Mouse (Mus musculus) Patski (cell line): ENCODE results near the gene Dbil5. TPM values are rescaled to one million over a fixed set of nuclear protein-coding genes. Genes with fewer than 3 reads are reported as not detected.
A peak's percentile ranks its signal among the peaks of the same experiment; 100 is the strongest.

Experiments used
- ATAC-seq: fragments of 100-300 bp; one replicate; pipeline ENCODE4 v1.8.0; 2021
- CTCF ChIA-PET: fragments of 350-600 bp; sonication (Branson Sonifier 250); formaldehyde crosslinking; loops from one replicate; lab custom pipeline; 2022; ENCODE audit warnings: inconsistent platforms; lab: Charles Lee
- POLR2A ChIA-PET: fragments of 350-600 bp; sonication (Branson Sonifier 250); formaldehyde crosslinking; loops from one replicate; lab custom pipeline; 2022; ENCODE audit warnings: antibody characterized with exemption, inconsistent platforms; lab: Charles Lee
- DNase-seq: peaks from one replicate; pipeline ENCODE4 v3.0.0-alpha.2; 2011; ENCODE audit warnings: low read depth, low spot score
- H3K27me3 ChIP-seq: fragments of 371-371 bp; one replicate; pipeline ENCODE4 v1.5.1; 2021
- CTCF ChIP-seq: fragments of 100-300 bp; IDR thresholded peaks from one replicate; pipeline ENCODE4 v1.5.1; 2021
- in situ Hi-C: fragments of 300-500 bp; cut with MboI; formaldehyde crosslinking; loops from 3 replicates; pipeline ENCODE4 v1.11.1; 2018; ENCODE audit warnings: low pct_unique_long_range_greater_than_20kb, mixed read lengths
- polyA plus RNA-seq: library from polyadenylated mRNA; unstranded; gene quantifications from one replicate; pipeline ENCODE4 v1.2.3, GENCODE M21; 2021

Dbil5 gene
- polyA plus RNA-seq, 1 experiment from 2014 or later, result 0.67 TPM

GRCm38 (mm10) chr11:76225051-76225450, 7.6 kb downstream of the Dbil5 start:
- no peak for ATAC-seq
- TF ChIP-seq CTCF, result no peak
- DNase-seq, result no peak
- in situ Hi-C loops, result no loop called here
- ChIA-PET POLR2A (no interaction called here), CTCF (no interaction called here)
- no peaks in the 10 kb centered on the region for H3K27me3 ChIP-seq

DNA sequence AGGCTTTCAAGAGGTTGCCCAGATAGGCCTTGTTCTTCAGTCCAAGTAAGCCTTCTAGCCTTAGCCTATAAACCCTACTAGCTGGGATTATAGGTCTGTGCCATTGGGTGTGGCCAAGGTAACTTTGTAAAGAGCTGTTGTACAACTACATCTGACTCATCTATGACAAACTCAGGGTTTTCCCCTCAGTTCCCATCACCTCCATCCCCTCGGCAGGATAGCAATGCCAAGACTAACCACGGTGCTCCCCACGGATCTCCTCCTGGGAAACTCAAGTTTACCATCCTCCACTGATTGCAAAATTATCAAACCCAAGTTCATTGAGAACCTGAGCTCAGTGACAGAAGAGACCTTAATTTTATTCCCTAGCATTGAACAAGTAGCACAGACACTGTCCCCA, 18.7 kb downstream of the Dbil5 start:
- CTCF ChIA-PET, result no interaction called here

GRCm38 (mm10) chr11:76239750-76240149, 22.3 kb downstream of the Dbil5 start:
- ChIA-PET POLR2A (interaction anchor here (0.7 to 0.9 kb wide), 2 partner anchors 22 to 98 kb away, joined by 3 read pairs; partner anchors contain the start of genes Dbil5 and Gemin4), CTCF (interaction anchor here (1.5 to 2.0 kb wide), 2 partner anchors 14 to 22 kb away, joined by 4 to 8 read pairs; partner anchors contain the start of genes Dbil5 and Gemin4)
- in situ Hi-C loops, result no loop called here
- H3K27me3 ChIP-seq, result no peaks in the 10 kb centered on the region
- ATAC-seq (no peak), DNase-seq (no peak)
- no peak for TF ChIP-seq CTCF

More for the DNA sequence above, 18.7 kb downstream of the Dbil5 start:
- TF ChIP-seq CTCF, result no peak
- POLR2A ChIA-PET, result interaction anchor here (0.6 kb wide), 1 partner anchor 207 kb away, joined by 3 read pairs; no protein-coding TSS in a partner anchor
- H3K27me3 ChIP-seq, result no peaks in the 10 kb centered on the region
- DNase-seq, result no peak
- in situ Hi-C loops, result no loop called here
- ATAC-seq, result no peak

- ATAC-seq (peak; percentile 57), DNase-seq (no peak)
- H3K27me3 ChIP-seq, result no peaks in the 10 kb centered on the region
- TF ChIP-seq CTCF, result no peak
- ChIA-PET CTCF (interaction anchor here (4.3 kb wide), 1 partner anchor 156 kb away, joined by 12 read pairs; the partner anchor contains the start of gene Nxn), POLR2A (interaction anchor here (1.0 kb wide), 1 partner anchor 155 kb away, joined by 4 read pairs; the partner anchor contains the start of gene Nxn)
- in situ Hi-C loops, result no loop called here
These were observed 25.7 kb downstream of the Dbil5 start, which contains the start of the genes Mrm3 and Glod4 for GRCm38 (mm10) chr11:76242901-76243810. Mrm3 (plus strand) TSS chr11:76243715. Glod4 (minus strand) TSS chr11:76243725.

- ChIA-PET CTCF (interaction anchor here (1.5 to 4.3 kb wide), 2 partner anchors 9 to 155 kb away, joined by 5 to 12 read pairs; partner anchors contain the start of gene Nxn), POLR2A (interaction anchor here (0.6 to 1.0 kb wide), 2 partner anchors 127 to 154 kb away, joined by 4 read pairs; partner anchors contain the start of gene Nxn)
- TF ChIP-seq CTCF, result no peak
- H3K27me3 ChIP-seq, result no peaks in the 10 kb centered on the region
- peak; percentile 26 for ATAC-seq
- no peak for DNase-seq
- in situ Hi-C loops, result no loop called here
These were observed 26.6 kb downstream of the Dbil5 start for GRCm38 (mm10) chr11:76243811-76244546.

DNA sequence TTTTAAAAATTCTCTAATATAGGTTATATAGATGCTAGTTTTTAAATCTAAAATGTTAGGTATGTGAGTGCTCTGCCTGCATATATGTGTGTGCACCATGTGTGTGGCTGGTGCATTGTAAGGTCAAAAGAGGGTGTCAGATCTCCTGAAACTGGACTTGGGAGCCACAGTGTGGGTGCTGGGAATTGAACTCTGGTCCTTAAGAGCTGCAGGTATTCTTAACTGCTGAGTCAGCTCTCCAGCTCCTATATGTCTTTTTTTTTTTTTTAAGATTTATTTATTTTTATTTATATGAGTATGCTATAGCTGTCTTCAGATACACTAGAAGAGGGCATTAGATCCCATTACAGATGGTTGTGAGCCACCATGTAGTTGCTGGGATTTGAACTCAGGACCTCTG, 29.0 kb downstream of the Dbil5 start:
- ATAC-seq, result no peak
- TF ChIP-seq CTCF, result no peak
- no peaks in the 10 kb centered on the region for H3K27me3 ChIP-seq
- in situ Hi-C loops, result no loop called here
- DNase-seq, result no peak
- ChIA-PET POLR2A (interaction anchor here (0.6 kb wide), 1 partner anchor 246 kb away, joined by 3 read pairs; no protein-coding TSS in a partner anchor), CTCF (no interaction called here)

GRCm38 (mm10) chr11:76247239-76247638, 29.8 kb downstream of the Dbil5 start:
- POLR2A ChIA-PET, result no interaction called here
- no peak for ATAC-seq
- in situ Hi-C loops, result no loop called here
- no peaks in the 10 kb centered on the region for H3K27me3 ChIP-seq
- no peak for DNase-seq
- CTCF ChIA-PET, result interaction anchor here (1.9 kb wide), 1 partner anchor 152 kb away, joined by 4 read pairs; the partner anchor contains the start of gene Nxn
- no peak for TF ChIP-seq CTCF

GRCm38 (mm10) chr11:76252036-76252435, 34.6 kb downstream of the Dbil5 start:
- no peaks in the 10 kb centered on the region for H3K27me3 ChIP-seq
- ChIA-PET CTCF (interaction anchor here (2.0 to 6.7 kb wide), 3 partner anchors 140 to 154 kb away, joined by 8 to 45 read pairs (median 9); partner anchors contain the start of genes Nxn and Timm22), POLR2A (interaction anchor here (2.1 kb wide), 1 partner anchor 147 kb away, joined by 6 read pairs; the partner anchor contains the start of gene Nxn)
- no peak for TF ChIP-seq CTCF
- ATAC-seq (no peak), DNase-seq (no peak)
- in situ Hi-C loops, result loop anchor here (5.0 kb wide), 2 partner anchors 60 to 150 kb away; no protein-coding TSS in a partner anchor

DNA sequence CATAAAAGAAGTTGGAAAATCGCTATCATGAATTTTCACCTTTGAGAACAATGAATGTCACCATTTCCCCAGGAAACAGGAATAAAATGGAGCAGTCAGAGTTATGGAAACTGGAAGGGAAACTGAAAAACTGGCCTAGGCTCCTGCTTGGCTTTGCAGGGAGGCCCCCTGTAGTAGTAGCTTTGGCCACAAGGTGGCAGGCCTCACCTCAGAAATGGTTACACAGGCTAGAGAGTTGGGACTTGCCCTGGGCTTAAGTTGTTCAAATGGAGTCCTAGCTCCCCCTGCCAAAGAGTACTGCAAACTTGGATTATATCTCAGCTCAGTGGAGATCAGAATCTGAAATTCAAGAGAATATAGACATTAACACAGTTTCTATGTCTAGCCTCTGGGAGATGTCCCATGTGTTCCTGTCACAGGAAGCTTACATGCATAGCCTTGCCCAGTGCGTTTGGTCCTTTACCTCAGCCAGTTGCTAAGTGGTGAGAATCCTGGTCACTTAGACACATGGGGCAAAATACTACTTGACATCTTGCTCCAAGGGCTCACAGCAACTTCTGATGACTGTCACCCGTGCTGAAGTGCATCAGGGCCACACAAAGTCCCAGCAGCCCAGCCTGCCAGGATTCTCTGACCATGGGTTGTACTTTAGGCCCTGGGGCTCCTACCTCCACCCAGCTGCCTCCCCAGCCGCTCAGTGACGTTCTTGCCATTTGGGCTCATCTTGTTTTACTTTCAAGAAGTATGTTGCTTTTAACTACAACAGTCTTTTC, 35.9 kb downstream of the Dbil5 start:
- ATAC-seq, result peak; percentile 81
- ChIA-PET POLR2A (interaction anchor here (1.1 kb wide), 2 partner anchors 13 to 146 kb away, joined by 3 to 5 read pairs; partner anchors contain the start of gene Nxn), CTCF (interaction anchor here (0.6 to 6.7 kb wide), 22 partner anchors 9 to 155 kb away, joined by 3 to 45 read pairs (median 4); partner anchors contain the start of genes Nxn and Timm22)
- peak; percentile 42 for DNase-seq
- in situ Hi-C loops, result loop anchor here (5.0 kb wide), 2 partner anchors 59 to 149 kb away; no protein-coding TSS in a partner anchor
- TF ChIP-seq CTCF, result peak; percentile 97
- H3K27me3 ChIP-seq, result no peaks in the 10 kb centered on the region
